Mouse (Mus musculus): ENCODE results near the gene Minpp1. TPM values are rescaled to one million over a fixed set of nuclear protein-coding genes. Genes with fewer than 3 reads are reported as not detected.

The Minpp1 gene
- polyA plus RNA-seq, 1 experiment from 2014 or later = 46.8 TPM

GRCm38 (mm10) chr19:32466478-32466877, 19.1 kb upstream of the Minpp1 start, which contains the start of gene Rpl9-ps6:
Gene Rpl9-ps6, minus strand, starts transcription at chr19:32466578.
- no peak within 1 kb of the TSS for H3K4me3 ChIP-seq (ENCODE audit: low read length)
- H3K4me2 ChIP-seq (ENCODE audit: low read depth, low read length) = no peak within 1 kb of the TSS
- no peaks in the 10 kb centered on the region for H3K36me3 ChIP-seq (ENCODE audit: control insufficient read depth, insufficient read depth)
- ATAC-seq (replicated peaks; ENCODE audit: extremely low read depth, insufficient read depth, low FRiP score) = no peak
- no peak within 1 kb of the TSS for H3K27ac ChIP-seq (ENCODE audit: low read length)
- H3K9me3 ChIP-seq (replicated peaks; ENCODE audit: control insufficient read depth, low read length) = no peaks in the 10 kb centered on the region
- no peaks in the 10 kb centered on the region for H3K27me3 ChIP-seq (ENCODE audit: control insufficient read depth, insufficient read depth, low read length)
- no peaks in the 10 kb centered on the region for H3K4me1 ChIP-seq (ENCODE audit: control insufficient read depth, insufficient read depth, low read length)
- H3K9ac ChIP-seq (ENCODE audit: low read length) = no peak within 1 kb of the TSS
- 69% methylated on average over 5 of the region's 6 CpGs for WGBS

GRCm38 (mm10) chr19:32467325-32467724, 18.2 kb upstream of the Minpp1 start:
- ATAC-seq (replicated peaks; ENCODE audit: extremely low read depth, insufficient read depth, low FRiP score) = no peak
- WGBS = 88% methylated on average over 5 of the region's 5 CpGs
- H3K36me3 ChIP-seq (ENCODE audit: control insufficient read depth, insufficient read depth) = no peaks in the 10 kb centered on the region

GRCm38 (mm10) chr19:32470059-32470497, 15.5 kb upstream of the Minpp1 start:
- no peaks in the 10 kb centered on the region for H3K4me1 ChIP-seq (ENCODE audit: control insufficient read depth, insufficient read depth, low read length)
- H3K4me2 ChIP-seq (ENCODE audit: low read depth, low read length) = no peak overlapping the region
- no peak for ATAC-seq (replicated peaks; ENCODE audit: extremely low read depth, insufficient read depth, low FRiP score)
- no peak overlapping the region for H3K4me3 ChIP-seq (ENCODE audit: low read length)
- no peaks in the 10 kb centered on the region for H3K36me3 ChIP-seq (ENCODE audit: control insufficient read depth, insufficient read depth)
- no peaks in the 10 kb centered on the region for H3K27me3 ChIP-seq (ENCODE audit: control insufficient read depth, insufficient read depth, low read length)
- no peak overlapping the region for H3K27ac ChIP-seq (ENCODE audit: low read length)
- WGBS = 29% methylated on average over 6 of the region's 6 CpGs
- no peak overlapping the region for H3K9ac ChIP-seq (ENCODE audit: low read length)
- no peaks in the 10 kb centered on the region; the same call in 1 of the 2 replicates for H3K9me3 ChIP-seq (replicated peaks; ENCODE audit: control insufficient read depth, low read length)

More at GRCm38 (mm10) chr19:32467325-32467724, 18.2 kb upstream of the Minpp1 start:
- no peak overlapping the region for H3K9ac ChIP-seq (ENCODE audit: low read length)
- no peak overlapping the region for H3K27ac ChIP-seq (ENCODE audit: low read length)
- no peaks in the 10 kb centered on the region for H3K4me1 ChIP-seq (ENCODE audit: control insufficient read depth, insufficient read depth, low read length)
- no peak overlapping the region for H3K4me3 ChIP-seq (ENCODE audit: low read length)
- H3K9me3 ChIP-seq (replicated peaks; ENCODE audit: control insufficient read depth, low read length) = no peaks in the 10 kb centered on the region
- no peak overlapping the region for H3K4me2 ChIP-seq (ENCODE audit: low read depth, low read length)
- H3K27me3 ChIP-seq (ENCODE audit: control insufficient read depth, insufficient read depth, low read length) = no peaks in the 10 kb centered on the region

- ATAC-seq (replicated peaks; ENCODE audit: extremely low read depth, insufficient read depth, low FRiP score) = no peak
- H3K4me2 ChIP-seq (ENCODE audit: low read depth, low read length) = no peak overlapping the region
- no peak overlapping the region for H3K9ac ChIP-seq (ENCODE audit: low read length)
- H3K4me3 ChIP-seq (ENCODE audit: low read length) = no peak overlapping the region
- no peak overlapping the region for H3K27ac ChIP-seq (ENCODE audit: low read length)
- H3K36me3 ChIP-seq (ENCODE audit: control insufficient read depth, insufficient read depth) = no peaks in the 10 kb centered on the region
- H3K4me1 ChIP-seq (ENCODE audit: control insufficient read depth, insufficient read depth, low read length) = no peaks in the 10 kb centered on the region
- 83% methylated on average over 13 of the region's 13 CpGs for WGBS
- H3K27me3 ChIP-seq (ENCODE audit: control insufficient read depth, insufficient read depth, low read length) = no peaks in the 10 kb centered on the region
- no peaks in the 10 kb centered on the region; the same call in 1 of the 2 replicates for H3K9me3 ChIP-seq (replicated peaks; ENCODE audit: control insufficient read depth, low read length)
Measured at GRCm38 (mm10) chr19:32470570-32471263, 14.9 kb upstream of the Minpp1 start.

- ATAC-seq (replicated peaks; ENCODE audit: extremely low read depth, insufficient read depth, low FRiP score) = no peak
- no peak overlapping the region for H3K4me3 ChIP-seq (ENCODE audit: low read length)
- H3K4me1 ChIP-seq (ENCODE audit: control insufficient read depth, insufficient read depth, low read length) = no peaks in the 10 kb centered on the region
- no peak overlapping the region for H3K9ac ChIP-seq (ENCODE audit: low read length)
- H3K4me2 ChIP-seq (ENCODE audit: low read depth, low read length) = no peak overlapping the region
- no peaks in the 10 kb centered on the region; the same call in 1 of the 2 replicates for H3K9me3 ChIP-seq (replicated peaks; ENCODE audit: control insufficient read depth, low read length)
- 57% methylated on average over 12 of the region's 12 CpGs for WGBS
- H3K36me3 ChIP-seq (ENCODE audit: control insufficient read depth, insufficient read depth) = no peaks in the 10 kb centered on the region
- no peak overlapping the region for H3K27ac ChIP-seq (ENCODE audit: low read length)
- H3K27me3 ChIP-seq (ENCODE audit: control insufficient read depth, insufficient read depth, low read length) = no peaks in the 10 kb centered on the region
Measured at GRCm38 (mm10) chr19:32476016-32476711, 9.4 kb upstream of the Minpp1 start.

- no peaks in the 10 kb centered on the region for H3K4me1 ChIP-seq (ENCODE audit: control insufficient read depth, insufficient read depth, low read length)
- no peaks in the 10 kb centered on the region for H3K27me3 ChIP-seq (ENCODE audit: control insufficient read depth, insufficient read depth, low read length)
- H3K36me3 ChIP-seq (ENCODE audit: control insufficient read depth, insufficient read depth) = no peaks in the 10 kb centered on the region
- H3K9me3 ChIP-seq (replicated peaks; ENCODE audit: control insufficient read depth, low read length) = no peaks in the 10 kb centered on the region; the same call in 1 of the 2 replicates
- H3K4me3 ChIP-seq (ENCODE audit: low read length) = no peak overlapping the region
- H3K27ac ChIP-seq (ENCODE audit: low read length) = no peak overlapping the region
- H3K4me2 ChIP-seq (ENCODE audit: low read depth, low read length) = no peak overlapping the region
- 75% methylated on average over 4 of the region's 4 CpGs for WGBS
- ATAC-seq (replicated peaks; ENCODE audit: extremely low read depth, insufficient read depth, low FRiP score) = no peak
- H3K9ac ChIP-seq (ENCODE audit: low read length) = no peak overlapping the region
Measured at GRCm38 (mm10) chr19:32476712-32477052, 8.9 kb upstream of the Minpp1 start.

GRCm38 (mm10) chr19:32480255-32480654, 5.3 kb upstream of the Minpp1 start:
- ATAC-seq (replicated peaks; ENCODE audit: extremely low read depth, insufficient read depth, low FRiP score) = no peak
- Histone ChIP-seq H3K36me3 (ENCODE audit: control insufficient read depth, insufficient read depth) (no peaks in the 10 kb centered on the region), H3K4me3 (ENCODE audit: low read length) (no peak overlapping the region), H3K9me3 (replicated peaks; ENCODE audit: control insufficient read depth, low read length) (no peaks in the 10 kb centered on the region), H3K9ac (ENCODE audit: low read length) (no peak overlapping the region), H3K27me3 (ENCODE audit: control insufficient read depth, insufficient read depth, low read length) (no peaks in the 10 kb centered on the region), H3K27ac (ENCODE audit: low read length) (no peak overlapping the region), H3K4me2 (ENCODE audit: low read depth, low read length) (no peak overlapping the region), H3K4me1 (ENCODE audit: control insufficient read depth, insufficient read depth, low read length) (peaks cover 3% of the 10 kb centered on the region; the same call in 1 of the 2 replicates)
- WGBS = 71% methylated on average over 5 of the region's 5 CpGs

- Histone ChIP-seq H3K4me2 (ENCODE audit: low read depth, low read length) (no peak overlapping the region), H3K4me3 (ENCODE audit: low read length) (no peak overlapping the region), H3K4me1 (ENCODE audit: control insufficient read depth, insufficient read depth, low read length) (peaks cover 3% of the 10 kb centered on the region; the same call in 1 of the 2 replicates), H3K27me3 (ENCODE audit: control insufficient read depth, insufficient read depth, low read length) (no peaks in the 10 kb centered on the region), H3K9ac (ENCODE audit: low read length) (no peak overlapping the region), H3K36me3 (ENCODE audit: control insufficient read depth, insufficient read depth) (no peaks in the 10 kb centered on the region), H3K27ac (ENCODE audit: low read length) (no peak overlapping the region), H3K9me3 (replicated peaks; ENCODE audit: control insufficient read depth, low read length) (no peaks in the 10 kb centered on the region)
- WGBS = 76% methylated on average over 8 of the region's 8 CpGs
- ATAC-seq (replicated peaks; ENCODE audit: extremely low read depth, insufficient read depth, low FRiP score) = no peak
Measured at GRCm38 (mm10) chr19:32480791-32481442, 4.7 kb upstream of the Minpp1 start.

GRCm38 (mm10) chr19:32481511-32481910, 4.1 kb upstream of the Minpp1 start:
- H3K4me3 ChIP-seq (ENCODE audit: low read length) = no peak overlapping the region
- peaks cover 3% of the 10 kb centered on the region for H3K4me1 ChIP-seq (ENCODE audit: control insufficient read depth, insufficient read depth, low read length)
- no peak for ATAC-seq (replicated peaks; ENCODE audit: extremely low read depth, insufficient read depth, low FRiP score)
- no peaks in the 10 kb centered on the region for H3K9me3 ChIP-seq (replicated peaks; ENCODE audit: control insufficient read depth, low read length)
- no peaks in the 10 kb centered on the region for H3K36me3 ChIP-seq (ENCODE audit: control insufficient read depth, insufficient read depth)
- WGBS = 21% methylated on average over 4 of the region's 4 CpGs
- no peak overlapping the region; the same call in 1 of the 2 replicates for H3K9ac ChIP-seq (ENCODE audit: low read length)
- H3K27me3 ChIP-seq (ENCODE audit: control insufficient read depth, insufficient read depth, low read length) = no peaks in the 10 kb centered on the region
- H3K4me2 ChIP-seq (ENCODE audit: low read depth, low read length) = no peak overlapping the region
- H3K27ac ChIP-seq (ENCODE audit: low read length) = no peak overlapping the region
